Mouse (Mus musculus): Measurements from ENCODE around the gene Ephb3.

Gene Ephb3

DNA sequence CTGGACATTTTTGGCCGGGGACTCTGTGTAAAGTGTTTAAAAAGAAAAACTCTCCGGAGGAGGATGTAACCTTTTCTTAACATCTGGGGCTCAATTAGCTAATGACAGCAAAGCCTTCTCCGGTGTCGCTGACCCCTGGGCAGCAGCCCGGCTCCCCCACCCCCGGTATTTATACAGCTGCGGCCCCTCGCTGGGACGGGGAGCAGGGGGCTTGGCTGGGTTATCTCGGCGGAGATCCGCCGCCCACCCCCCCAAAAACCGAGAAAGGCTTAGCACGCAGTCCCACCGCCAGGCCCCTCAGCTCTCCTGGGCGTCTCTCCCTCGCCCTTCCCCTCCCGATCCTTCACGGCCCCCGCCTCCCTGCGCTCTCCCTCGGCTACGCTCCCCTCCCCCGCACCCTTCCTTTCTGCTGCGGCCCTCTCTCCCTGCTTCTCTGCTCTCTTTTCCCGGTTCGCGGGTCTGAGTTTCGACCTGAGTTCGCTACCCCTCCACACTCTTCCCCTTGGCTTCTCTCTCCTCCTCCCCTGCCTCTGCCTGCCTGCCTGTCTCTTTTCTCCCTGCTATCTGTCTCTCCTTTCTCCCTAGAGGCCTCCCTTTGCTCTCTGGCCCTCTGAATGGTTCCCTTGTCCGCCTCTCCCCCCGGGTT is 42.0 kb downstream of the Ephb3 start:
- DNase-seq (ENCODE audit: low read depth): peak; percentile 57

DNA sequence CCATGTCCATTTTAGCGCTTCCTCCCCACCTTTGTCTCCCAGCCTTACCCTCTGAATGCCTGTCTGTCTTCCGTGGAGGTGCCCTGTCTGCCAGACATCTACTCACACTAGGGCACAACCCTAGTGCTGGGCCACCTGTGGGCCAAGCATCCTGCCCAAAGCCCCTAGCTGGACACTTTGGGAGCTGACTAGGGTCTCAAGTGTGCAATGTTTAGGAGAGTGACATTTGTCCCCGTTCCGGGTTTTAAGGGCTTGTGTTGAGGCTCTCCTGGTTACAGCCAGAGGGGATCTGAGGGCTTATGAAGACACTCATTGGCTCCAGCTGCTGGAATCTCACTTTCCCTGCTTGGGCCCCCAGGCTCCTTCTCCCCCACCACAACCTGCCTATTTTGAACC is 42.5 kb downstream of the Ephb3 start:
- no peak for DNase-seq (ENCODE audit: low read depth)

DNA sequence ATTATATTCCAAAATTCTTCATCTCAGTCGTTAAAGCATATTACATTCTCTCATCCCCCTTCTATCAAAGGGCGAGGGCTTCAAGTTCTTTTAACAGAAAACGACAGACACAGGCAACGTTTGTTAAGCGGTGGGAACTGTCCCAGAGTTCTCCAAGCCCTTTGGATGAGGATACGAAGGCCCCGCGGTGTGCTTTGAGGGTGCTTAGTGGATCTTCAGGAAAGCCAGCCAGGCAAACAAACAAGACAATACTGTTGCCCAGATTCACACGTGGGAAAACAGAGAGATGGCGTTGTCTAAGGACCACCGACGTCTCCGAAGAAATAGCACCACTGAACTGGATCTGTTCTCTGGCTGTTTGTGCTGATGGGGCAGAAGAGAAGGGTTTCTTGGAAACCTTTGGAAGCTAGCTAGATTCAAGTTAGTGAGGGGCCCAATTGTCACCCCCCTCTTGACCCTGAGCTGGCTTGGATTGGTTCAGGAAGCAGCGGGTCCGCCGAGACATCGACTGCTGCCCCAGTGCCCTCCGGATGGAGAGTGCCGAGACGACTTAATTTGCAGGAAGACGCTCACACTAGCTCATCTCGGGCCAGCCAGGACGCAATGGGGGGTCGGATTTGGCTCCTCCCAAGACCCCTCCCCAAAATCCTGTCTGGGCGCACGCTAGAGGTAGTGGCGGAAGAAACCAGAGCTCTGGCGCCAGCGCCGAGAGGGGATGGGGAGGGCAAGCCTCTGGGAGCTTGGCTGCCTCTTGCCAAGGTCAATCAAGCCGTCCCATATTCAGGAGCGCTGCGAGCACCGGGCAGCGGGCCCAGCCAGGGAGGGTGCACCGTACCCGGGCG is 43.5 kb downstream of the Ephb3 start:
- no peak for DNase-seq (ENCODE audit: low read depth)

DNA sequence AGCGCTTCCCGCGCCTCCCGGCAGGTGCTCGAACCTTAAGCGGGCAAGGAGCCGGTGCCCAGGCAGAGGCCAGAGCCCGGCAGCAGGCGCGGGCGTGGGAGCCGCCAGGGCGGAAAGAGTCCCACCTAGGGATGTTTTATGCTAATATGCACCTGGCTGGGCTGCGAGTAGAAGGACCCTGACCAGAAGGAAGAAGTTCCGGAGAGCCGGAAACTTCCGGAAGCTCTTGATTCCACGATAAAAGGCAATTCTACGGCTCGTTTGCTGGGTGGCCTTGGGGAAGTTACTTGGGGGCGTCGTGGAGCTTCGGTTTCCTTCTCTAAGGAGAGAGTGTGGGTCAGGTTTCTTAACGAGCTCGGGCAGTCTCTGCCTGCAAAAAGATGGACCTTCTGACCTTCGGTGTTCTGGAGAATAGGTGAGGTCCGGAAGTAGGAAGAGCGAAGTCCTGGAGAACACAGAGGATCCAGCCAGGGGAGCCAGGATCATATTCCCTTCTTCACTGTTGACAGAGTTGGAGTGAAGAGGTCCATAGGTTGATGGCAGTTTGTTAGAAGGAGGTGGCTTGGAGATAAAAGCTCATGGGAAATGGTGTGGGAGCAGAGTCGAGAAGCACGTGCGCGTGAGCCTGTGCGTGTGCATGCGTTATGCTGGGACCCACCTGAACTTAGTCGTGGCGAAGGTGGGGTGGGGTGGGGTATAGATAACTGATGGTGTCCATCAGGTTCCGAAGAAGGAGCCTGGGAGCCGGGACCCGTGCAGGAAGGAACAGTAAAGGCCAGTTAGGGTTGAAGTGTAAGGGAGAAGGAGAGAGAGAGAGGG is 44.4 kb downstream of the Ephb3 start:
- no peak for DNase-seq (ENCODE audit: low read depth)

DNA sequence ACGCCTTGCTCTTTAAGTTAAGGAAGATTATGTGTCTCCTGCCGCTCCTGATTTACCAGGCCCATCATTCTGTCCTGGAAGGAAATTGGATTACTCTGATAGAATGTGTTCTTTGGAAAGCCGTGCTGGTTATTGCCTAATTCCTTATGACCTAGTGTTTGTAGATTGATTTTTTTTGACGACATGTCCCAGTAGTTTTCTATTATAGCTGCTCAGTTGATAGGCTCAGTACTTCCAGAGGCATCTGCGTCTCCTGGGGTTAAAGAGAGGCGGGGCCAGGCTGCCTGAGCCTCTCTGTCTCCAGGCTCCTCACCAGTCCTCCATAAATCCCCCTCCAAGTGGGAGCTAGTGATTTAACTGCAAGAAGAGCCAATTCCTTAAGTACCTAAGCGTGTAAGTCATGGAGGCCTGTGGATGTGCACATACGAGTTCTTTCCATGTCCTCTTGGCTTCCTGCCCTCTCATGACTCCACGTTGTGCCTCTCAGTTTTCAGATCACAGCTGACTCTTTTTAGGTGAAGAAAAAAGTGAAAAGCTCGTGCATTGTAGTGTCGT is 47.9 kb downstream of the Ephb3 start:
- peak; percentile 83 for DNase-seq (ENCODE audit: low read depth)

DNA sequence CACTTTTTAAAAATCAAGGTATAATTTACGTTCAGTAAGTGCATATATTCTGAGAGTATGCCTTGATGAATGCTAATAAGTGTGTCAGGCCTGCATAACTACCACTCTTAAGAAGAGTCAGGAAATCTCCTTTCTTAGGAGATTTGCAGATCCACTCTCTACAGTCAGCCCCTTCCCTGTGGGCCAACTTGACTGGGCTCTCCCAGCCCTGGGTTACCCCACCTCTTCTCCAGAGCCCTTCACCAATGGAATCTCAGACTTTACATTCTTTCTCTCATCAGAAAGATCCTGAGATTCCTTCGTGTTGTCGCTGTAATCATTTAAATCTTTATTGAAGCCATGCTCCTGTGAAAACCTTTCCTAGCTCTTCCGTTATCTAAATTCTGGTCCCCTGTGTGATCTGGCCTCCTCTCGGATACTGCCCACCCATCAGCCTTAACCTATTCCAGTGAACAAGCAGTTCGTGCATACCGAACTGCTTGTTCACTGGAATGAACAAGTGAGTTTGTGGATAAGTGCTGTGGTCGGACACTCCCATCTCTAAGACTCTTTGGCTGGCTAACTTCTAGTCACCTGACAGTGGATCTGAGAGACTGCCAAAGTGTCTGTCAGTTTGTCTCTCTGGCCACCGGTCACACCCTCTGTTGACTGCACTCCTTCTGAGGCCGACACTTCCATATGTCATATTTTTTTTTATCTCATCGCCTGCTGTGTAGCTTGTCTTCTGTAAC is 51.2 kb downstream of the Ephb3 start:
- DNase-seq (ENCODE audit: low read depth): peak; percentile 82

DNA sequence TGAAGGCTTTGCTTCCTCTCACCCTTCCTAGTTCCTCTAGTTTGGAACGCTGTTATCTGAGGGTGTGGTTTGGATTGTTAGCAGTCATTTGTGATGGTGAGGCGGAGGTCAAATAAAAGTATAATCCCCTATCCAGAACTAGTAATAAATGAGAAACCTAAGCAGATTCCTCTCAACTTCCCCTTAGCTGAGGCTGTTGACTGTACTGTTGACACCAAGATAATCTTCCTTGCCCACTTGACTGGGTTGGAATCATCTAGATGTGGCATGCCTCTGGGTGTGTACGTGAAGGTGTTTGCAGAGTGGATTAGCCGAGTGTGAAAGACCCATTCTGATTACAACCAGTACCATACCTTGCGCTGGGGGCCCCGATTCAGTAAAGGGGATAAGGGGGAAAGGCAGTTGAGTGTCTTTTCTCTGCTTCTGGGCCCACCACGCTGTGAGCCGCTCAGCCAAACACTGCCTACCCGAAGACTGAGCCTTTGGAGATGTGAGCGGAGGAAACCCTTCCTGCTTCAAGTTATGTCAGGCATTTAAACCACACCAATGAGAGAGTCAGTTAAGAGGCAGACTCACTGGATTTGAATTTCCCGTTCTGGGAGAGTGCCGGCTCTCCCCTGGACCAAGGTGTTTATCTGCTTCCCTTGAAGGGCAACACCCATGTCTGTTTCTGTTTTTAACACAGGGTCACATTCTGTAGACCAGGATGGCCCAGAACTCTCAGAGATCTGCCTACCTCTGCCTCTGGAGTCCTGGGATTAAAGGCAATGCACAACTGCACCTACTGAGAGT is 52.2 kb downstream of the Ephb3 start:
- no peak for DNase-seq (ENCODE audit: low read depth)

DNA sequence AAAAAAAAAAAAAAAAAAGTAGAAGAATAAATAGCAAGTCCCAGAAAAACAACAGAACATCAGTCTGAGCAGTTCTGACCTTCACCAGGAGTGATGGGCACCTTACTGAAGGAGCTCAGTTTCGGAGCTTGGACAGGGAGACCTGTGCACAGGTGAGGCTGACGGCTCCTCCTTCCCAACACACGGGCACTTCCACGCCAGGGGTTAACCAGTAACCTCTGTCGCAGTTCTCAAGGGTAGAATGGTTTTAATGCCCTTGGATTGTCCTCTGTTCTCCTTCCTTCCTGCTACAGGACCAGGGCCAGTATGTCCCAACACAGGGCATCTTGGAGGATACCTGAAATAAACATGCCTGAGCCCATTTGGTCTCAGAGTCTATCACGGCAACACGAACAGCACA is 60.9 kb downstream of the Ephb3 start:
- no peak for DNase-seq (ENCODE audit: low read depth)

DNA sequence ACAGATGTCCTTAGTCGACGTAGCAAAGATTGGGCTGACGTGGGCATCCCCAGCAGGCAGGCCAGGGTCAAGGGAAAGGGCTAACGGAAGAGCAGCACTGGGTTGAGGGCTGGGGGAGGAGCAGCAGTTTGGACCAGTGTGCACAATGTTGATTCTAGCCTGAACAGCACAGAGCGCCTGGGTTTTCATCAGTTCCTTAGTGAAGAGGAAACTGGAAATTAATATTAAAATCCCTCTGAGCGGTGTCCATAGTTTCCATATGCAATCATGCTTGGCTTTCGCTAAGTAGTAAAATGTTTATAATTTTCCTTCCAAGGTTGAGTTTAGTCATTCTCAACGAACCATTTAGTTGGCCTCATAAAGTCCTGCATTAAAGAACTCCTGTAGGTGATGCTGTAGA is 65.2 kb downstream of the Ephb3 start:
- DNase-seq (ENCODE audit: low read depth): peak; percentile 53

DNA sequence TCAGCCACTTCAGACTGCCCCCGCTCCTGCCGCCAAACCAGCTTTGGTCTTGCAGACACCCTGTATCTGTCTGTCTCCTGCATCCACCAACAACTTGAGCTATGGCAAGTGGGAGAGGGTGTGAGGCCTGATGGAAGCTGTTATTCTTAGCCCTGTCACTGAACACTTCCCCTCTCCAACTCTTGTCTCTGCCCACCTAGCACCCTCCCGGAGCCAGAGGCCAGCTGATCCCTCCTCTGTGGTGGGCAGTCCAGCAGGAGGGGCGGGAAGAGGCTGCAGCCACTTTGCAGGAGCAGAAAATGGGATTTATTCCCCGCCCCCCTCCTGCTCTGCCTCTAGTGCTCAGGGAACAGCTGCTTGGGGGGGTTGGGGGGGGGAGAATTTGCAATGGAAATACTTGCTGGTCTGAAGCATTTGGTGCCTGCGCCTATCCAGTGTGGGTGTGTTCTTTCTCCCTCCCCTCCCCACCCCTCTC is 67.3 kb downstream of the Ephb3 start:
- no peak for DNase-seq (ENCODE audit: low read depth)

DNA sequence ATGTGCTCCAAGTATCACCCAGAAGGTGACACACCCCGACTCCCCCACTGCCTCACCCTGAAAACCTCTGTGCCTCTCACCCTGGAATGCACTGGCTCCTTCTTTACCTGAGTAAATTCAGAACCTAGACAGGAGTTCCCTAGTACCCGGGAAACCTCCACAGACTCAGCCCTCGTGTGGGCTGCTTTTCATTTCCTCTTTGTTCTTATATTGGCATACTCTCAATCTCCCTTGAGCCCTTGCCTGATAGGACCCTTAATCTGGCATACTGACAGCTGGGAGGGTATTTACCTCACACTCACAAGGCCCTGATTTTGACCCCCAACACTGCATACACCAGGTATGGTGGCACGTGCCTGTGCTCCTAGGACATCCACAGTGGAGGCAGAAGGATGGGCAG is 68.2 kb downstream of the Ephb3 start:
- no peak for DNase-seq (ENCODE audit: low read depth)
